Mouse (Mus musculus): ENCODE measurements at regions not wholly inside any gene's neighbourhood (a gene's known extent, or its start where the extent isn't known, plus 50 kb on each side); places are given as distances from the start of the nearest gene placed in this dataset.

DNA sequence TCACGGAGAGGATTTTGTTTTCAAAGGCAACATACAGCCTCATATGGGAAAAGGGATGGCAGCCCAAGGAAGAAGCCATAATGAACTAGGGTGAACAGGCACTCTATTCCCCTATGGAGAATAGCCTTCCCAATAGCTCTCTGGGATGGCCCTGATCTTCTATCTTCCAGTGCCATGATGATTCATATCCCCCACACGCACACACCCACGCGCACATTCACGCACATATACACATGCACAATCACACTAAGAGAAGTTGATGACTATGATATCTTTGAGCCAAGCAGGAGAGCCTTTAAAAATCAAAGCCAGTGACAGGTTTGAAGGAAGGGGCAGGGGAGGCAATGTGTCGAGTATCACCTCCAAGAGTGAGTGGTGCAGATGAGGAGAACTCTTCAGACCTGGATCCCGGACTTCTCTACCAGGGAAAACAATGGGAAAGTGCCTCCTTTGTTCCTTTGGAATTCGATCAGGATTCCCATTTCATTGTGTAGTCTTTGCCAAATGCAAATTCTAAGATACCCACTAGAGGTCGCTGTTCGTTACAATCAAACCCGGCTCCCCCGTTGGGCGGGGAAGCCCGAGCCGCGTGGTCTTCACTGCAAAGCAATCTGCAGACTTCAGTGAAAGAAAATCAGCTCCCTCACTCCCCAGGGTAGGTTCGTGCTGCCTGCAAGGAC, 76.0 kb upstream of the Ccn6 start:
- H3K9me3 ChIP-seq (replicated peaks) = no peaks in the 10 kb centered on the region
- peak; percentile 56 for DNase-seq (ENCODE audit: low spot score)
- H3K4me3 ChIP-seq (ENCODE audit: low read depth, low read length) = no peak overlapping the region; the same call in 1 of the 2 replicates
- ATAC-seq (ENCODE audit: extremely low read depth, insufficient number of reproducible peaks, low FRiP score, poor library complexity, severe bottlenecking) = peak; percentile 22; the same call in 1 of the 2 replicates
- peaks cover 18% of the 10 kb centered on the region for H3K4me1 ChIP-seq (ENCODE audit: insufficient read depth, low read depth, low read length)
- no peaks in the 10 kb centered on the region for H3K36me3 ChIP-seq (replicated peaks)
- TF ChIP-seq POLR2AphosphoS5 (IDR thresholded peaks at IDR 0.05; ENCODE audit: insufficient replicate concordance, low read depth, low read length) (no peak), GATA1 (IDR thresholded peaks at IDR 0.05; ENCODE audit: borderline replicate concordance, low read length) (no peak), CTCF (IDR thresholded peaks at IDR 0.05; ENCODE audit: low read depth, low read length) (peak; percentile 52), TAL1 (conservative IDR thresholded peaks at IDR 0.05; ENCODE audit: low read depth, low read length) (no peak), GATA2 (IDR thresholded peaks at IDR 0.05; ENCODE audit: borderline replicate concordance, low read depth, low read length) (no peak)
- no peaks in the 10 kb centered on the region for H3K27me3 ChIP-seq (ENCODE audit: insufficient read depth, low read length)

DNA sequence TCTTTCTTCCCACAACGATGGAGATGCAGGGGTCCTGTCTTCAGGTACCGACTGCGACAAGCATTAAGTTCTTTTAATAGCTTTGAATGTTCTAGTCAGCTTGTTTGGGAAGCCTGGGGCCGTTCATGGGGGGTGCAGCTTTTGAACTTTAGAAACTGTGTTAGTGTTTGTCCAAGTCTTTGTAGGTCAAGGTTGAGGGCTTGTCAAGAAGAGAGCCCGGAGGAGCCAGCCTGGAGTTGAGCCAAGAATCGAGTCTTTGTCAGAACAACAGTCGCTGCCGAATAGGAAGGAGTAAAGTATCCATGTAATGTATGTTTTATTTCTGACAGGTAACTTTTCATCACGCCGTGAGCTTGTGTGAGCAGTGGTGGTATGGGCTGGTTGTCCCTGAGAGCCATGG, 75.0 kb upstream of the Ccn6 start:
- H3K9me3 ChIP-seq (replicated peaks) = no peaks in the 10 kb centered on the region
- no peaks in the 10 kb centered on the region for H3K27me3 ChIP-seq (ENCODE audit: insufficient read depth, low read length)
- DNase-seq (ENCODE audit: low spot score) = no peak

DNA sequence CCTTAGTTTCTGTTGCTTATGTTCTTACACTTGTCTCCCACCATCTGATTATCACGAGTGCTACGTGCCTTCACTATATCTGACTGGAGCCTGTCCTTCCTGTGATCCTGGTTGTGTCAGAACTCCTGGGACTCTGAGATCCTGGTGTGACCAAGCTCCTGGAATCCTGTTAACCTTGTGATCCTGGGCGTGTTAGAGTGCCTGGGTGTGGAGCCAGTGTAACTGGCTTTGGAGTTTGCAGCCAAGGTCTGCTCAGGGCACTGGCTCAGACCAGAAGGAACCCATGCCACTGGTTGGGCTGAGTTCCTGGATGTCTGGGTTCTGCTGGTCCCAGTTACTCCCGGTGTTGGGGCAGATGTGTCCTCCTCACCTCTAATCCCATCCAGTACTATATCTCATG, 74.0 kb upstream of the Ccn6 start:
- H3K4me1 ChIP-seq (ENCODE audit: insufficient read depth, low read depth, low read length) = peaks cover 32% of the 10 kb centered on the region
- DNase-seq (ENCODE audit: low spot score) (no peak), ATAC-seq (ENCODE audit: extremely low read depth, insufficient number of reproducible peaks, low FRiP score, poor library complexity, severe bottlenecking) (no peak)
- H3K27me3 ChIP-seq (ENCODE audit: insufficient read depth, low read length) = no peaks in the 10 kb centered on the region
- no peak for TF ChIP-seq CTCF (IDR thresholded peaks at IDR 0.05; ENCODE audit: low read depth, low read length)
- TF ChIP-seq TAL1 (conservative IDR thresholded peaks at IDR 0.05; ENCODE audit: low read depth, low read length) = no peak
- no peak for TF ChIP-seq GATA1 (IDR thresholded peaks at IDR 0.05; ENCODE audit: borderline replicate concordance, low read length)
- no peak for TF ChIP-seq POLR2AphosphoS5 (IDR thresholded peaks at IDR 0.05; ENCODE audit: insufficient replicate concordance, low read depth, low read length)
- no peak for TF ChIP-seq GATA2 (IDR thresholded peaks at IDR 0.05; ENCODE audit: borderline replicate concordance, low read depth, low read length)
- H3K9me3 ChIP-seq (replicated peaks) = no peaks in the 10 kb centered on the region
- H3K4me3 ChIP-seq (ENCODE audit: low read depth, low read length) = no peak overlapping the region
- no peaks in the 10 kb centered on the region for H3K36me3 ChIP-seq (replicated peaks)

More for the DNA sequence above, 75.0 kb upstream of the Ccn6 start:
- Histone ChIP-seq H3K4me3 (ENCODE audit: low read depth, low read length) (no peak overlapping the region), H3K4me1 (ENCODE audit: insufficient read depth, low read depth, low read length) (peaks cover 22% of the 10 kb centered on the region), H3K36me3 (replicated peaks) (no peaks in the 10 kb centered on the region)
- no peak for TF ChIP-seq GATA1 (IDR thresholded peaks at IDR 0.05; ENCODE audit: borderline replicate concordance, low read length)
- TF ChIP-seq TAL1 (conservative IDR thresholded peaks at IDR 0.05; ENCODE audit: low read depth, low read length) = no peak
- no peak for TF ChIP-seq POLR2AphosphoS5 (IDR thresholded peaks at IDR 0.05; ENCODE audit: insufficient replicate concordance, low read depth, low read length)
- no peak for TF ChIP-seq CTCF (IDR thresholded peaks at IDR 0.05; ENCODE audit: low read depth, low read length)
- no peak for TF ChIP-seq GATA2 (IDR thresholded peaks at IDR 0.05; ENCODE audit: borderline replicate concordance, low read depth, low read length)
- no peak for ATAC-seq (ENCODE audit: extremely low read depth, insufficient number of reproducible peaks, low FRiP score, poor library complexity, severe bottlenecking)

DNA sequence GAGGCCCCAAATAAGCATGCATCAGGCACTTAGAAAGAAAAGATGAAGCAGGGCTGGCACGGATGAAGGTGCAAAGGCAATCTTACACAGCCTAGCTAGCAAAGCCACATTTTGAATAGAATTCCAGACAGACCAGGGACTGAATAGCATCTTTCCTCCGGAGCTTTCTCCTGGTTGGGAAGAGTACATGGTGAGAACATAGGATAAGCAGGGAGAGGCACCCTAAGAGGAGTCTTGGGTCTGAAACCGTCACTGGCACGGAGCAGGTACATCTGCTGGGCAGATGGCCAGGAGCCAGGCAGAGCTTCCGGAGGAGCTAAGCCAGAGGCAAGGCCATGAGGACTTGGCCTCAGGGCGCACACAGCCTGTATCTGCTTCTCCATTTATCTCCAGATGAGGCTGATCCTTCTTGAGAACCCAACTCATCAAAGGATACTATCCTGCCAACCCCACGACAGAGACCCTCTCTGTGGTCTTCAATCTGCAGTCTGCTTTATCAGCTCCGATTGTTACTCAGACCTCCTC, 70.4 kb upstream of the Ccn6 start:
- DNase-seq (ENCODE audit: low spot score) (no peak), ATAC-seq (ENCODE audit: extremely low read depth, insufficient number of reproducible peaks, low FRiP score, poor library complexity, severe bottlenecking) (no peak)
- Histone ChIP-seq H3K4me1 (ENCODE audit: insufficient read depth, low read depth, low read length) (peaks cover 54% of the 10 kb centered on the region), H3K27me3 (ENCODE audit: insufficient read depth, low read length) (no peaks in the 10 kb centered on the region), H3K4me3 (ENCODE audit: low read depth, low read length) (no peak overlapping the region), H3K36me3 (replicated peaks) (no peaks in the 10 kb centered on the region), H3K9me3 (replicated peaks) (no peaks in the 10 kb centered on the region)
- TF ChIP-seq GATA2 (IDR thresholded peaks at IDR 0.05; ENCODE audit: borderline replicate concordance, low read depth, low read length) (no peak), CTCF (IDR thresholded peaks at IDR 0.05; ENCODE audit: low read depth, low read length) (no peak), TAL1 (conservative IDR thresholded peaks at IDR 0.05; ENCODE audit: low read depth, low read length) (no peak), GATA1 (IDR thresholded peaks at IDR 0.05; ENCODE audit: borderline replicate concordance, low read length) (no peak), POLR2AphosphoS5 (IDR thresholded peaks at IDR 0.05; ENCODE audit: insufficient replicate concordance, low read depth, low read length) (no peak)

- no peak for DNase-seq (ENCODE audit: low spot score)
- H3K27me3 ChIP-seq (ENCODE audit: insufficient read depth, low read length) = no peaks in the 10 kb centered on the region
- peaks cover 59% of the 10 kb centered on the region for H3K4me1 ChIP-seq (ENCODE audit: insufficient read depth, low read depth, low read length)
- TF ChIP-seq CTCF (IDR thresholded peaks at IDR 0.05; ENCODE audit: low read depth, low read length) (no peak), GATA1 (IDR thresholded peaks at IDR 0.05; ENCODE audit: borderline replicate concordance, low read length) (no peak), GATA2 (IDR thresholded peaks at IDR 0.05; ENCODE audit: borderline replicate concordance, low read depth, low read length) (no peak), POLR2AphosphoS5 (IDR thresholded peaks at IDR 0.05; ENCODE audit: insufficient replicate concordance, low read depth, low read length) (no peak), TAL1 (conservative IDR thresholded peaks at IDR 0.05; ENCODE audit: low read depth, low read length) (no peak)
- H3K9me3 ChIP-seq (replicated peaks) = no peaks in the 10 kb centered on the region
- no peaks in the 10 kb centered on the region for H3K36me3 ChIP-seq (replicated peaks)
- H3K4me3 ChIP-seq (ENCODE audit: low read depth, low read length) = no peak overlapping the region
- ATAC-seq (ENCODE audit: extremely low read depth, insufficient number of reproducible peaks, low FRiP score, poor library complexity, severe bottlenecking) = no peak
Measured at GRCm38 (mm10) chr10:39233191-39233590, 69.6 kb upstream of the Ccn6 start.

DNA sequence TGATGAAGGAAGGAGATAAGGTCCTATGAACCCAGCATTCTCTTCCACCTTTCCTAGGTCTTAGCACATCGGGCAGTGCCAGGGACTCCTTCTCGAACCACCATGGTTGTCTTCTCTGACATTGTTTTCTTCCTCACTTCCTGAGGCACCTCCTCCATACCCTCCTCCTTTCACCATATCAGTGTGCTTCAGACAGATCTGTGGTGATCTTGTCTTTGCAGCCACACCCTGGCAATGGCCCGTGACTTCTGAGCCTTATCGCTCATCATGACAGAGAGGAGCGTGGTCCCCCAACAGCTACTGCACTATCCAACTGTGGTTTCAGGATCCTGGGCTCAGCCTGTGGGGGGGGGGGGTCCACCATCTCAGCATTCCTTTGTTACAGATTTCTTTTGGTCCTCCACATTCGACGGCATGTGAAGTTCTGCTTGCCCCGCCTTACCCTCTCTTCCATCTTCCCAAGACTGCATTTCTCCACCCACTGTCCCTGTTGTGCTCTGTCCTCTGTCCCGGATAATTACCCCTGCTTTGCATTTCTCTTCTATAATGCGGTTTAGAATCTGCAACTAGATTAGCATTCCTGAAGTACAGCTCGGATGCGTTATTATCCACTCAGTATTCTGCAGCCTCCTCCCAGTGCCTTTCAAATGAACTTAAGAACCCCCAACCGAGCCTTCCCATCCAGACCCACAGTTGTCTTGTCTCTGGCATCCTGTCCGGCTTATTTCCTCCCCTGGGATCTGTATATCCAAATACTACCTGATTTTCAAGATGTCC, 67.2 kb upstream of the Ccn6 start:
- H3K4me1 ChIP-seq (ENCODE audit: insufficient read depth, low read depth, low read length) = peaks cover 74% of the 10 kb centered on the region
- H3K4me3 ChIP-seq (ENCODE audit: low read depth, low read length) = peak overlapping the region; percentile 57; the same call in 1 of the 2 replicates
- ATAC-seq (ENCODE audit: extremely low read depth, insufficient number of reproducible peaks, low FRiP score, poor library complexity, severe bottlenecking) (peak; percentile 93), DNase-seq (ENCODE audit: low spot score) (peak; percentile 57)
- H3K27me3 ChIP-seq (ENCODE audit: insufficient read depth, low read length) = no peaks in the 10 kb centered on the region
- TF ChIP-seq CTCF (IDR thresholded peaks at IDR 0.05; ENCODE audit: low read depth, low read length) (no peak), GATA1 (IDR thresholded peaks at IDR 0.05; ENCODE audit: borderline replicate concordance, low read length) (no peak), TAL1 (conservative IDR thresholded peaks at IDR 0.05; ENCODE audit: low read depth, low read length) (peak; percentile 89), GATA2 (IDR thresholded peaks at IDR 0.05; ENCODE audit: borderline replicate concordance, low read depth, low read length) (0 out of 2 replicates have a peak, but pooled peaks have one; percentile 59), POLR2AphosphoS5 (IDR thresholded peaks at IDR 0.05; ENCODE audit: insufficient replicate concordance, low read depth, low read length) (no peak)
- H3K36me3 ChIP-seq (replicated peaks) = no peaks in the 10 kb centered on the region
- no peaks in the 10 kb centered on the region for H3K9me3 ChIP-seq (replicated peaks)
